Mouse (Mus musculus): ENCODE measurements at regions not wholly inside any gene's neighbourhood (a gene's known extent, or its start where the extent isn't known, plus 50 kb on each side); places are given as distances from the start of the nearest gene placed in this dataset.

GRCm38 (mm10) chr9:41741500-41741899 lies 382.6 kb downstream of the Sorl1 start:
- no peak for ATAC-seq (ENCODE audit: low FRiP score, low read depth)
- Histone ChIP-seq H3K4me2 (replicated peaks) (no peak overlapping the region), H3K27ac (replicated peaks) (no peak overlapping the region), H3K36me3 (no peaks in the 10 kb centered on the region), H3K9me3 (no peaks in the 10 kb centered on the region), H3K4me1 (peaks cover 17% of the 10 kb centered on the region), H3K4me3 (no peak overlapping the region), H3K27me3 (no peaks in the 10 kb centered on the region), H3K9ac (replicated peaks) (no peak overlapping the region)
- WGBS: 91% methylated on average over 5 of the region's 5 CpGs

- no peaks in the 10 kb centered on the region for H3K27me3 ChIP-seq
- H3K9ac ChIP-seq (replicated peaks): no peak overlapping the region
- H3K4me1 ChIP-seq: peaks cover 18% of the 10 kb centered on the region
- H3K4me3 ChIP-seq: no peak overlapping the region
- no peaks in the 10 kb centered on the region for H3K9me3 ChIP-seq
- H3K36me3 ChIP-seq: no peaks in the 10 kb centered on the region
- no peak overlapping the region for H3K4me2 ChIP-seq (replicated peaks)
- WGBS: 96% methylated on average over 8 of the region's 8 CpGs
- no peak overlapping the region for H3K27ac ChIP-seq (replicated peaks)
- ATAC-seq (ENCODE audit: low FRiP score, low read depth): no peak
These were observed 383.6 kb downstream of the Sorl1 start for GRCm38 (mm10) chr9:41740536-41740935.

- H3K27me3 ChIP-seq: no peaks in the 10 kb centered on the region
- no peaks in the 10 kb centered on the region for H3K9me3 ChIP-seq
- peak overlapping the region; percentile 54; the same call in 1 of the 2 replicates for H3K4me2 ChIP-seq (replicated peaks)
- no peak for ATAC-seq (ENCODE audit: low FRiP score, low read depth)
- 32% methylated on average over 6 of the region's 6 CpGs for WGBS
- no peak overlapping the region for H3K4me3 ChIP-seq
- no peaks in the 10 kb centered on the region for H3K36me3 ChIP-seq
- H3K27ac ChIP-seq (replicated peaks): peak overlapping the region; percentile 98
- no peak overlapping the region for H3K9ac ChIP-seq (replicated peaks)
- peaks cover 26% of the 10 kb centered on the region for H3K4me1 ChIP-seq
These were observed 386.4 kb downstream of the Sorl1 start for GRCm38 (mm10) chr9:41737671-41738070.

- no peaks in the 10 kb centered on the region for H3K36me3 ChIP-seq
- peak; percentile 53 for ATAC-seq (ENCODE audit: low FRiP score, low read depth)
- 10% methylated on average over 6 of the region's 6 CpGs for WGBS
- H3K9ac ChIP-seq (replicated peaks): peak overlapping the region; percentile 54; the same call in 1 of the 2 replicates
- peaks cover 26% of the 10 kb centered on the region for H3K4me1 ChIP-seq
- H3K4me3 ChIP-seq: peak overlapping the region; percentile 30
- no peaks in the 10 kb centered on the region for H3K9me3 ChIP-seq
- H3K27ac ChIP-seq (replicated peaks): peak overlapping the region; percentile 98
- H3K4me2 ChIP-seq (replicated peaks): peak overlapping the region; percentile 54
- H3K27me3 ChIP-seq: no peaks in the 10 kb centered on the region
These were observed 387.2 kb downstream of the Sorl1 start for GRCm38 (mm10) chr9:41736881-41737280.

GRCm38 (mm10) chr9:41736234-41736859 lies 387.8 kb downstream of the Sorl1 start:
- peak overlapping the region; percentile 54 for H3K4me2 ChIP-seq (replicated peaks)
- H3K36me3 ChIP-seq: no peaks in the 10 kb centered on the region
- ATAC-seq (ENCODE audit: low FRiP score, low read depth): peak; percentile 81
- peak overlapping the region; percentile 98 for H3K27ac ChIP-seq (replicated peaks)
- H3K27me3 ChIP-seq: no peaks in the 10 kb centered on the region
- peak overlapping the region; percentile 30 for H3K4me3 ChIP-seq
- peak overlapping the region; percentile 54; the same call in 1 of the 2 replicates for H3K9ac ChIP-seq (replicated peaks)
- H3K4me1 ChIP-seq: peaks cover 26% of the 10 kb centered on the region
- 1% methylated on average over 16 of the region's 16 CpGs for WGBS
- H3K9me3 ChIP-seq: no peaks in the 10 kb centered on the region

GRCm38 (mm10) chr9:41735448-41736233 lies 388.5 kb downstream of the Sorl1 start:
- peak overlapping the region; percentile 30 for H3K4me3 ChIP-seq
- WGBS: under 1% methylated on average over 22 of the region's 22 CpGs

GRCm38 (mm10) chr9:41734925-41735447 lies 389.1 kb downstream of the Sorl1 start:
- Histone ChIP-seq H3K4me1 (peaks cover 26% of the 10 kb centered on the region), H3K4me3 (peak overlapping the region; percentile 30), H3K27me3 (no peaks in the 10 kb centered on the region), H3K36me3 (no peaks in the 10 kb centered on the region), H3K9me3 (no peaks in the 10 kb centered on the region), H3K4me2 (replicated peaks) (peak overlapping the region; percentile 54), H3K9ac (replicated peaks) (peak overlapping the region; percentile 54; the same call in 1 of the 2 replicates), H3K27ac (replicated peaks) (peak overlapping the region; percentile 98)
- 12% methylated on average over 8 of the region's 8 CpGs for WGBS
- ATAC-seq (ENCODE audit: low FRiP score, low read depth): no peak

More at GRCm38 (mm10) chr9:41735448-41736233, 388.5 kb downstream of the Sorl1 start:
- no peaks in the 10 kb centered on the region for H3K27me3 ChIP-seq
- no peaks in the 10 kb centered on the region for H3K9me3 ChIP-seq
- peak; percentile 90 for ATAC-seq (ENCODE audit: low FRiP score, low read depth)
- H3K4me2 ChIP-seq (replicated peaks): peak overlapping the region; percentile 54
- H3K4me1 ChIP-seq: peaks cover 26% of the 10 kb centered on the region
- H3K36me3 ChIP-seq: no peaks in the 10 kb centered on the region
- H3K9ac ChIP-seq (replicated peaks): peak overlapping the region; percentile 54
- H3K27ac ChIP-seq (replicated peaks): peak overlapping the region; percentile 98

- H3K27me3 ChIP-seq: no peaks in the 10 kb centered on the region
- no peak for ATAC-seq (ENCODE audit: low FRiP score, low read depth)
- no peak overlapping the region for H3K27ac ChIP-seq (replicated peaks)
- no peaks in the 10 kb centered on the region for H3K36me3 ChIP-seq
- WGBS: 87% methylated on average over 4 of the region's 4 CpGs
- H3K9ac ChIP-seq (replicated peaks): no peak overlapping the region
- H3K4me1 ChIP-seq: peaks cover 2% of the 10 kb centered on the region; the same call in 1 of the 2 replicates
- H3K9me3 ChIP-seq: no peaks in the 10 kb centered on the region
- H3K4me3 ChIP-seq: no peak overlapping the region
- no peak overlapping the region for H3K4me2 ChIP-seq (replicated peaks)
These were observed 402.5 kb downstream of the Sorl1 start for GRCm38 (mm10) chr9:41721609-41722008.

- H3K4me3 ChIP-seq: no peak overlapping the region
- H3K27me3 ChIP-seq: no peaks in the 10 kb centered on the region
- no peaks in the 10 kb centered on the region for H3K9me3 ChIP-seq
- H3K4me1 ChIP-seq: 0 out of 2 replicates have a peak, but pooled peaks cover 3% of the 10 kb centered on the region
- H3K9ac ChIP-seq (replicated peaks): no peak overlapping the region
- no peaks in the 10 kb centered on the region for H3K36me3 ChIP-seq
- ATAC-seq (ENCODE audit: low FRiP score, low read depth): no peak
- H3K27ac ChIP-seq (replicated peaks): no peak overlapping the region
- H3K4me2 ChIP-seq (replicated peaks): no peak overlapping the region
These were observed 408.9 kb downstream of the Sorl1 start for GRCm38 (mm10) chr9:41715231-41715630.

- Histone ChIP-seq H3K4me2 (replicated peaks) (no peak overlapping the region), H3K4me1 (peaks cover 14% of the 10 kb centered on the region), H3K9me3 (no peaks in the 10 kb centered on the region), H3K27ac (replicated peaks) (0 out of 2 replicates have a peak overlapping the region, but pooled peaks have one; percentile 15), H3K36me3 (no peaks in the 10 kb centered on the region), H3K4me3 (no peak overlapping the region), H3K9ac (replicated peaks) (no peak overlapping the region), H3K27me3 (no peaks in the 10 kb centered on the region)
- no peak for ATAC-seq (ENCODE audit: low FRiP score, low read depth)
These were observed 418.1 kb downstream of the Sorl1 start for GRCm38 (mm10) chr9:41705972-41706371.

- H3K9me3 ChIP-seq: no peaks in the 10 kb centered on the region
- 77% methylated on average over 8 of the region's 8 CpGs for WGBS
- H3K4me2 ChIP-seq (replicated peaks): no peak overlapping the region
- H3K4me3 ChIP-seq: no peak overlapping the region
- no peak overlapping the region for H3K27ac ChIP-seq (replicated peaks)
- no peaks in the 10 kb centered on the region for H3K27me3 ChIP-seq
- no peak overlapping the region for H3K9ac ChIP-seq (replicated peaks)
- ATAC-seq (ENCODE audit: low FRiP score, low read depth): no peak
- H3K36me3 ChIP-seq: no peaks in the 10 kb centered on the region
- peaks cover 17% of the 10 kb centered on the region for H3K4me1 ChIP-seq
These were observed 418.6 kb downstream of the Sorl1 start for GRCm38 (mm10) chr9:41705461-41705903.

GRCm38 (mm10) chr9:41703091-41703490 lies 421.0 kb downstream of the Sorl1 start:
- Histone ChIP-seq H3K9ac (replicated peaks) (no peak overlapping the region), H3K27ac (replicated peaks) (no peak overlapping the region), H3K27me3 (no peaks in the 10 kb centered on the region), H3K36me3 (no peaks in the 10 kb centered on the region), H3K4me1 (peaks cover 37% of the 10 kb centered on the region), H3K9me3 (no peaks in the 10 kb centered on the region), H3K4me3 (no peak overlapping the region), H3K4me2 (replicated peaks) (no peak overlapping the region)
- no peak for ATAC-seq (ENCODE audit: low FRiP score, low read depth)
- WGBS: 79% methylated on average over 6 of the region's 6 CpGs
